Mouse (Mus musculus): ENCODE measurements around the gene Gm21905. TPM values are rescaled to one million over a fixed set of nuclear protein-coding genes. Genes with fewer than 3 reads are reported as not detected.

Gene Gm21905
- polyA plus RNA-seq, 1 experiment from 2014 or later: not detected

- Histone ChIP-seq H3K4me3 (ENCODE audit: low read depth, low read length) (no peak overlapping the region), H3K9me3 (ENCODE audit: control insufficient read depth, low read length) (no peaks in the 10 kb centered on the region), H3K4me1 (replicated peaks; ENCODE audit: control insufficient read depth, insufficient read depth) (no peaks in the 10 kb centered on the region), H3K9ac (ENCODE audit: low read length) (no peak overlapping the region), H3K4me2 (replicated peaks; ENCODE audit: low read depth) (no peak overlapping the region), H3K27me3 (ENCODE audit: control insufficient read depth, insufficient read depth, low read length) (no peaks in the 10 kb centered on the region), H3K36me3 (ENCODE audit: control insufficient read depth, insufficient read depth, low read length) (no peaks in the 10 kb centered on the region), H3K27ac (replicated peaks) (no peak overlapping the region)
- no peak for TF ChIP-seq CTCF (IDR thresholded peaks at IDR 0.05; ENCODE audit: low read depth)
- ATAC-seq (ENCODE audit: low FRiP score, low TSS enrichment): no peak
- no peak for DNase-seq (ENCODE audit: low spot score)
- 80% methylated on average over 4 of the region's 4 CpGs for WGBS
Observed at GRCm38 (mm10) chr5:67954097-67954496, 7.9 kb upstream of the Gm21905 start.

DNA sequence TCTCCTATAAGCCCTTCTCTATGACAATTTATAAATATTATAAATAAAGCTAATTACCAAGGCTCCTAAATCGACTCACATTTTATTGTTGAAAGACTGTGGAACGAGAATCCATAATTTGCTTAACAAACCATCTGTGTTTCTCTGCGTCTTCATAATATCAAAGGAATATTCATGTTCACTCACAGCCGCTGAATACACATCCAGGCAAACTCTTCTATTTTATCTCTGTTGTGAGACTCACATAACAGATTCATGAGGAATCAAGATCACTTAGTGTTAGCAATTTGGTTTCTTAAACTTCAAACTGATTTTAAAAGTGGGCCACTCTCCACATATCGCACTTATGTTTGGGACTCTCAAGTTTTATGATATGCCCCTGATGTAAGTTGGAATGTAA, 1.9 kb upstream of the Gm21905 start:
- Histone ChIP-seq H3K27me3 (ENCODE audit: control insufficient read depth, insufficient read depth, low read length) (no peaks in the 10 kb centered on the region), H3K9ac (ENCODE audit: low read length) (no peak overlapping the region), H3K4me2 (replicated peaks; ENCODE audit: low read depth) (no peak overlapping the region), H3K4me1 (replicated peaks; ENCODE audit: control insufficient read depth, insufficient read depth) (no peaks in the 10 kb centered on the region), H3K9me3 (ENCODE audit: control insufficient read depth, low read length) (no peaks in the 10 kb centered on the region), H3K36me3 (ENCODE audit: control insufficient read depth, insufficient read depth, low read length) (no peaks in the 10 kb centered on the region), H3K27ac (replicated peaks) (no peak overlapping the region), H3K4me3 (ENCODE audit: low read depth, low read length) (no peak overlapping the region)
- 86% methylated on average over 5 of the region's 5 CpGs for WGBS
- ATAC-seq (ENCODE audit: low FRiP score, low TSS enrichment) (no peak), DNase-seq (ENCODE audit: low spot score) (no peak)
- no peak for TF ChIP-seq CTCF (IDR thresholded peaks at IDR 0.05; ENCODE audit: low read depth)

DNA sequence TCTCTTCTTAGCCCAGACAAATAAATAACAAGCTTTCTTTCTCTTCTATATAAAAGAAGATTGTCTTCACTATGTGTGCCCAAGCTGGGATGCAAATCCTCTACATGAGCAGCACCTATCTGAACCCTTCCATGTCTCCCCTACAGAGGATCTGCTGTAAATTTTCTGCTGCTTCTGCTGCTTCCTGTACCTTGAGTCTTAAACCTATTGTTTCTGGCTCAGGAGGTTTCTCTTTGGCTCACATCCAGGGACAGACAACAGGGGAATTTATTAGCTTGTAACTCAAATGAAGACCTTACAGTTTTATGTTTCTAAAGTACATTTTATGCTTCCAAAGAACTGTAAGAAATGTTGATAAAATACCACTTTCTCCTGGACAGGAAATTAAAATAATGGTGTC, 785 bp upstream of the Gm21905 start:
- Histone ChIP-seq H3K9ac (ENCODE audit: low read length) (no peak overlapping the region), H3K9me3 (ENCODE audit: control insufficient read depth, low read length) (no peaks in the 10 kb centered on the region), H3K4me3 (ENCODE audit: low read depth, low read length) (no peak overlapping the region), H3K27ac (replicated peaks) (no peak overlapping the region), H3K27me3 (ENCODE audit: control insufficient read depth, insufficient read depth, low read length) (no peaks in the 10 kb centered on the region), H3K36me3 (ENCODE audit: control insufficient read depth, insufficient read depth, low read length) (no peaks in the 10 kb centered on the region), H3K4me1 (replicated peaks; ENCODE audit: control insufficient read depth, insufficient read depth) (no peaks in the 10 kb centered on the region), H3K4me2 (replicated peaks; ENCODE audit: low read depth) (no peak overlapping the region)
- no peak for TF ChIP-seq CTCF (IDR thresholded peaks at IDR 0.05; ENCODE audit: low read depth)
- TF ChIP-seq EP300 (optimal IDR thresholded peaks at IDR 0.05): no peak
- DNase-seq (ENCODE audit: low spot score): no peak
- ATAC-seq (ENCODE audit: low FRiP score, low TSS enrichment): no peak

- H3K9me3 ChIP-seq (ENCODE audit: control insufficient read depth, low read length): no peaks in the 10 kb centered on the region
- no peak overlapping the region for H3K9ac ChIP-seq (ENCODE audit: low read length)
- no peak overlapping the region for H3K27ac ChIP-seq (replicated peaks)
- no peak overlapping the region for H3K4me2 ChIP-seq (replicated peaks; ENCODE audit: low read depth)
- H3K36me3 ChIP-seq (ENCODE audit: control insufficient read depth, insufficient read depth, low read length): no peaks in the 10 kb centered on the region
- H3K27me3 ChIP-seq (ENCODE audit: control insufficient read depth, insufficient read depth, low read length): no peaks in the 10 kb centered on the region
- no peak overlapping the region for H3K4me3 ChIP-seq (ENCODE audit: low read depth, low read length)
- DNase-seq (ENCODE audit: low spot score): no peak
- ATAC-seq (ENCODE audit: low FRiP score, low TSS enrichment): no peak
- TF ChIP-seq CTCF (IDR thresholded peaks at IDR 0.05; ENCODE audit: low read depth) (no peak), EP300 (optimal IDR thresholded peaks at IDR 0.05) (no peak)
- no peaks in the 10 kb centered on the region for H3K4me1 ChIP-seq (replicated peaks; ENCODE audit: control insufficient read depth, insufficient read depth)
- WGBS: 57% methylated on average over 1 of the region's 1 CpGs
Observed at GRCm38 (mm10) chr5:67944074-67944785, 2.0 kb downstream of the Gm21905 start.

DNA sequence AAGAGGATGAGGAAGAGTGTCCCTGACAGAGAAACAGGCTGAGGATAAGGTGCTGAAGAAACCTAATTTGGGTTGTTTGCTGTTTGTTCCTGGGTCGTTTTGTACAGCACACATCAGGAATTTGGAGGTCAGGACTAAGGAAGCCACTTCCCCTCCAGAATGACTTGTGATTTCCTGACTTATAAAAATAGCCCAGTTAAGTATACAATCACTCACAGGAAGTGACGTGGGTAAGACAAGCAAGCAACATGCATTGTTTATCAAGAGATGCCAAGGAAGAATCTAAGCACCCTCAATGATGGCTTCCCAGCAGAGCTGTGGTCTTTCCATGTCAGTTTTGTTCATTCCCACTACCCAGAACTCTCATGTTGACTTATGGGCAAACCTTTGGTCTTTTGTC, 3.0 kb downstream of the Gm21905 start:
- DNase-seq (ENCODE audit: low spot score): no peak

GRCm38 (mm10) chr5:67941369-67941768, 4.9 kb downstream of the Gm21905 start, which contains the start of gene Gm5108:
Gm5108 (plus strand) TSS chr5:67941669.
- H3K4me1 ChIP-seq (replicated peaks; ENCODE audit: control insufficient read depth, insufficient read depth): no peaks in the 10 kb centered on the region
- no peak for TF ChIP-seq EP300 (optimal IDR thresholded peaks at IDR 0.05)
- no peak for TF ChIP-seq CTCF (IDR thresholded peaks at IDR 0.05; ENCODE audit: low read depth)
- no peak within 1 kb of the TSS for H3K4me3 ChIP-seq (ENCODE audit: low read depth, low read length)
- no peak for DNase-seq (ENCODE audit: low spot score)
- no peaks in the 10 kb centered on the region for H3K36me3 ChIP-seq (ENCODE audit: control insufficient read depth, insufficient read depth, low read length)
- H3K9ac ChIP-seq (ENCODE audit: low read length): no peak within 1 kb of the TSS
- 66% methylated on average over 2 of the region's 2 CpGs for WGBS
- no peaks in the 10 kb centered on the region for H3K9me3 ChIP-seq (ENCODE audit: control insufficient read depth, low read length)
- H3K27ac ChIP-seq (replicated peaks): no peak within 1 kb of the TSS
- ATAC-seq (ENCODE audit: low FRiP score, low TSS enrichment): no peak
- H3K27me3 ChIP-seq (ENCODE audit: control insufficient read depth, insufficient read depth, low read length): no peaks in the 10 kb centered on the region
- no peak within 1 kb of the TSS for H3K4me2 ChIP-seq (replicated peaks; ENCODE audit: low read depth)

More for the DNA sequence above, 3.0 kb downstream of the Gm21905 start:
- no peaks in the 10 kb centered on the region for H3K36me3 ChIP-seq (ENCODE audit: control insufficient read depth, insufficient read depth, low read length)
- no peak overlapping the region for H3K27ac ChIP-seq (replicated peaks)
- TF ChIP-seq EP300 (optimal IDR thresholded peaks at IDR 0.05) (no peak), CTCF (IDR thresholded peaks at IDR 0.05; ENCODE audit: low read depth) (no peak)
- H3K4me2 ChIP-seq (replicated peaks; ENCODE audit: low read depth): no peak overlapping the region
- H3K27me3 ChIP-seq (ENCODE audit: control insufficient read depth, insufficient read depth, low read length): no peaks in the 10 kb centered on the region
- WGBS: 37% methylated on average over 2 of the region's 2 CpGs
- no peaks in the 10 kb centered on the region for H3K4me1 ChIP-seq (replicated peaks; ENCODE audit: control insufficient read depth, insufficient read depth)
- ATAC-seq (ENCODE audit: low FRiP score, low TSS enrichment): no peak
- no peaks in the 10 kb centered on the region for H3K9me3 ChIP-seq (ENCODE audit: control insufficient read depth, low read length)
- no peak overlapping the region for H3K9ac ChIP-seq (ENCODE audit: low read length)
- H3K4me3 ChIP-seq (ENCODE audit: low read depth, low read length): no peak overlapping the region
